ENCODE assay signal across 35 mouse cellular contexts in genomic region chr11:61737290-61737689, GRCm38 (mm10). TPM values are rescaled to one million over a fixed set of nuclear protein-coding genes. Genes with fewer than 3 reads are reported as not detected.
"Had no signal": no experiment of that assay in that cellular context is flagged by ENCODE, and none has a peak within 500 bp of the region (broad histone marks: within the 10 kb centered on the region; RNA-seq: fewer than 3 reads in every experiment).

No protein-coding gene starts in this region.

- H3K9ac ChIP-seq: embryonic facial prominence, embryonic 12.5 days; embryonic facial prominence, embryonic 13.5 days; embryonic facial prominence, embryonic 15.5 days; forebrain, embryonic 12.5 days; forebrain, embryonic 13.5 days; forebrain, embryonic 15.5 days; forebrain, postnatal 0 days had no signal

- H3K4me1 ChIP-seq: embryonic facial prominence, embryonic 10.5 days; embryonic facial prominence, embryonic 12.5 days; embryonic facial prominence, embryonic 13.5 days; embryonic facial prominence, embryonic 15.5 days; forebrain, embryonic 10.5 days; forebrain, embryonic 12.5 days; forebrain, embryonic 13.5 days; forebrain, embryonic 15.5 days had no signal

- DNase-seq: cerebellum, adult 9-10 months; cerebellum, adult 9-11 months; cerebellum, postnatal 10 days; cerebellum, postnatal 14 days; cerebellum, postnatal 25 days; cerebellum, postnatal 36 days; embryo, embryonic 11 days; forebrain, postnatal 0 days; gastrocnemius, adult 2 months; gastrocnemius, postnatal 10 days; gastrocnemius, postnatal 14 days; gastrocnemius, postnatal 25 days; gastrocnemius, postnatal 36 days; heart, adult 11 months; heart, adult 18-20 months; heart, adult 2 months had no signal

- H3K4me3 ChIP-seq: embryonic facial prominence, embryonic 10.5 days; embryonic facial prominence, embryonic 12.5 days; embryonic facial prominence, embryonic 13.5 days; embryonic facial prominence, embryonic 15.5 days; erythroblast, embryonic 14.5 days; forebrain, embryonic 10.5 days; forebrain, embryonic 12.5 days; forebrain, embryonic 13.5 days; forebrain, embryonic 15.5 days; gastrocnemius, adult 2 months; heart, adult 2 months had no signal

- H3K27ac ChIP-seq: embryonic facial prominence, embryonic 10.5 days; embryonic facial prominence, embryonic 12.5 days; embryonic facial prominence, embryonic 13.5 days; embryonic facial prominence, embryonic 15.5 days; forebrain, embryonic 10.5 days; forebrain, embryonic 12.5 days; forebrain, embryonic 13.5 days; forebrain, embryonic 15.5 days; gastrocnemius, adult 2 months; heart, adult 2 months had no signal

- H3K27me3 ChIP-seq: embryonic facial prominence, embryonic 12.5 days; embryonic facial prominence, embryonic 13.5 days; embryonic facial prominence, embryonic 15.5 days; forebrain, embryonic 12.5 days; forebrain, embryonic 13.5 days; forebrain, embryonic 15.5 days had no signal

- H3K9me3 ChIP-seq: embryonic facial prominence, embryonic 10.5 days; embryonic facial prominence, embryonic 12.5 days; embryonic facial prominence, embryonic 13.5 days; embryonic facial prominence, embryonic 15.5 days; forebrain, embryonic 10.5 days; forebrain, embryonic 12.5 days; forebrain, embryonic 13.5 days; forebrain, embryonic 15.5 days had no signal

RNA-seq across cellular contexts. Expression of gene Slc5a10, which starts 16.7 kb away (rescaled TPM):
- total RNA-seq: common myeloid progenitor, adult 5-6 weeks; gastrocnemius, adult 18-20 months; gastrocnemius, adult 2 months; gastrocnemius, adult 8-10 months; gastrocnemius, postnatal 10 days; gastrocnemius, postnatal 14 days; gastrocnemius, postnatal 25 days; gastrocnemius, postnatal 36 days; gastrocnemius, postnatal 4 days; granulocyte monocyte progenitor cell, adult 5-6 weeks; heart, adult 18-20 months; heart, adult 2 months; heart, adult 8-10 months had no signal
- polyA plus RNA-seq: embryonic facial prominence, embryonic 10.5 days; embryonic facial prominence, embryonic 11.5 days; embryonic facial prominence, embryonic 13.5 days; erythroblast, embryonic 14.5 days; forebrain, embryonic 11.5 days; forebrain, embryonic 12.5 days; forebrain, embryonic 13.5 days; forebrain, embryonic 14.5 days; forebrain, embryonic 15.5 days; forebrain, embryonic 16.5 days; heart, adult 2 months had no signal

RNA-seq across cellular contexts. Expression of gene Fam83g, which starts 53.4 kb away (rescaled TPM):
- total RNA-seq: common myeloid progenitor, adult 5-6 weeks; granulocyte monocyte progenitor cell, adult 5-6 weeks had no signal
